Mouse (Mus musculus): Measurements from ENCODE around the gene Abhd4.
A peak's percentile ranks its signal among the peaks of the same experiment; 100 is the strongest.

The Abhd4 gene

GRCm38 (mm10) chr14:54239002-54239736 is 14.8 kb upstream of the Abhd4 start:
- DNase-seq (ENCODE audit: low spot score): peak; percentile 54

- no peak for DNase-seq (ENCODE audit: low spot score)
Measured at GRCm38 (mm10) chr14:54240542-54240941, 13.4 kb upstream of the Abhd4 start.

GRCm38 (mm10) chr14:54244183-54244582 is 9.8 kb upstream of the Abhd4 start:
- no peak for DNase-seq (ENCODE audit: low spot score)

GRCm38 (mm10) chr14:54246232-54246631 is 7.8 kb upstream of the Abhd4 start:
- no peak for DNase-seq (ENCODE audit: low spot score)

GRCm38 (mm10) chr14:54249326-54249725 is 4.7 kb upstream of the Abhd4 start:
- DNase-seq (ENCODE audit: low spot score): no peak

- no peak for DNase-seq (ENCODE audit: low spot score)
Measured at GRCm38 (mm10) chr14:54250122-54250521, 3.9 kb upstream of the Abhd4 start.

- DNase-seq (ENCODE audit: low spot score): no peak
Measured at GRCm38 (mm10) chr14:54254670-54255202, 748 bp downstream of the Abhd4 start.

GRCm38 (mm10) chr14:54258131-54258670 is 4.2 kb downstream of the Abhd4 start:
- no peak for DNase-seq (ENCODE audit: low spot score)

GRCm38 (mm10) chr14:54259003-54259721 is 5.2 kb downstream of the Abhd4 start:
- peak; percentile 82 for DNase-seq (ENCODE audit: low spot score)

- no peak for DNase-seq (ENCODE audit: low spot score)
Measured at GRCm38 (mm10) chr14:54259722-54260085, 5.7 kb downstream of the Abhd4 start.

- no peak for DNase-seq (ENCODE audit: low spot score)
Measured at GRCm38 (mm10) chr14:54260196-54260595, 6.2 kb downstream of the Abhd4 start.

- no peak for DNase-seq (ENCODE audit: low spot score)
Measured at GRCm38 (mm10) chr14:54261386-54261785, 7.4 kb downstream of the Abhd4 start.

- no peak for DNase-seq (ENCODE audit: low spot score)
Measured at GRCm38 (mm10) chr14:54262622-54263021, 8.6 kb downstream of the Abhd4 start.

- DNase-seq (ENCODE audit: low spot score): no peak
Measured at GRCm38 (mm10) chr14:54263099-54263498, 9.1 kb downstream of the Abhd4 start.

- no peak for DNase-seq (ENCODE audit: low spot score)
Measured at GRCm38 (mm10) chr14:54264231-54264630, 10.2 kb downstream of the Abhd4 start.

GRCm38 (mm10) chr14:54265093-54265492 is 11.1 kb downstream of the Abhd4 start:
- DNase-seq (ENCODE audit: low spot score): no peak

- DNase-seq (ENCODE audit: low spot score): no peak
Measured at GRCm38 (mm10) chr14:54265951-54266350, 12.0 kb downstream of the Abhd4 start.

GRCm38 (mm10) chr14:54267966-54268365 is 14.0 kb downstream of the Abhd4 start:
- DNase-seq (ENCODE audit: low spot score): no peak

GRCm38 (mm10) chr14:54269566-54269965 is 15.6 kb downstream of the Abhd4 start:
- DNase-seq (ENCODE audit: low spot score): no peak

GRCm38 (mm10) chr14:54270413-54270812 is 16.4 kb downstream of the Abhd4 start:
- DNase-seq (ENCODE audit: low spot score): no peak

- DNase-seq (ENCODE audit: low spot score): no peak
Measured at GRCm38 (mm10) chr14:54271976-54272606, 18.1 kb downstream of the Abhd4 start.

GRCm38 (mm10) chr14:54272696-54273095 is 18.7 kb downstream of the Abhd4 start:
- DNase-seq (ENCODE audit: low spot score): no peak

GRCm38 (mm10) chr14:54276446-54276845 is 22.5 kb downstream of the Abhd4 start:
- no peak for DNase-seq (ENCODE audit: low spot score)
